Mouse (Mus musculus) megakaryocyte, embryonic 14.5 days (primary cell): ENCODE results near the gene Ankfn1. TPM values are rescaled to one million over a fixed set of nuclear protein-coding genes. Genes with fewer than 3 reads are reported as not detected.

Experiments
- H3K27me3 ChIP-seq: replicated peaks from 2 replicates; pipeline ENCODE3; 2012; ENCODE audit warnings: inconsistent platforms
- H3K36me3 ChIP-seq: replicated peaks from 2 replicates; pipeline ENCODE3; 2012; ENCODE audit warnings: low read length, inconsistent platforms, mixed read lengths
- H3K4me1 ChIP-seq: 2 replicates; pipeline ENCODE4 v1.6.1; 2012; ENCODE audit warnings: inconsistent platforms
- H3K4me3 ChIP-seq: replicated peaks from 2 replicates; pipeline ENCODE3; 2012; ENCODE audit warnings: moderate library complexity, mild to moderate bottlenecking, inconsistent platforms
- H3K9me3 ChIP-seq: 2 replicates; pipeline ENCODE4 v1.6.1; 2012; ENCODE audit warnings: inconsistent platforms
- FLI1 ChIP-seq: IDR thresholded peaks from 2 replicates; pipeline ENCODE4 v1.6.1; 2012; ENCODE audit warnings: low read length, inconsistent platforms, mixed read lengths
- GATA1 ChIP-seq: IDR thresholded peaks from 3 replicates; pipeline ENCODE4 v1.6.1; 2012; ENCODE audit warnings: mixed read lengths, low read length, inconsistent platforms, borderline replicate concordance
- polyA plus RNA-seq: library from polyadenylated mRNA; stranded (reverse); fragments of >175 nt; gene quantifications from 2 replicates; pipeline ENCODE4 v1.2.3, GENCODE M21; 2012; ENCODE audit warnings: low replicate concordance; ENCODE audit not compliant: insufficient read depth

The Ankfn1 gene
- polyA plus RNA-seq, 1 experiment = 0.56 TPM

DNA sequence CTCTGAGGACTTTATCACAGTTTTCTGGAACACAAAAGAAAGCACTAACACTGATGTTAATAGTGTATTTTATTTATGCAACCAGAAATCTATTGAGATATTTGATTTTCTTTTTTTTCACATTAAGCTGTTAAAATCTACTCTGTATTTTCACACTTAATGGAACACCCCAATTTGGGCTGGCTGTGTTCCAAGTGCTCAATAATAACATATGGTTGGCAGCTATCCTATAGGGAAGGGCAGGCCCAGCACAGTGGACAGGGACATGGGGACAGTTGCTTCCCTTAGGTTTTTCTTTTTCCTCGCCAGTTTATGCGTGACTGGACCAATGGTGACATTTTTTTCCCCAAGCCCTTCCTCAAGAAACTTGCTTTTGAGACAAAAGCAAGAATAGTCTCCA is 4.5 kb downstream of the Ankfn1 start:
- TF ChIP-seq GATA1 (no peak), FLI1 (no peak)
- H3K9me3 ChIP-seq = 0 out of 2 replicates have a peak, but pooled peaks cover 5% of the 10 kb centered on the region
- H3K36me3 ChIP-seq = no peaks in the 10 kb centered on the region
- H3K4me3 ChIP-seq = no peak overlapping the region
- no peaks in the 10 kb centered on the region for H3K4me1 ChIP-seq
- no peaks in the 10 kb centered on the region for H3K27me3 ChIP-seq

- Histone ChIP-seq H3K4me1 (no peaks in the 10 kb centered on the region), H3K9me3 (0 out of 2 replicates have a peak, but pooled peaks cover 2% of the 10 kb centered on the region), H3K36me3 (no peaks in the 10 kb centered on the region), H3K4me3 (no peak overlapping the region), H3K27me3 (no peaks in the 10 kb centered on the region)
- no peak for TF ChIP-seq GATA1
- no peak for TF ChIP-seq FLI1
These were observed 11.7 kb downstream of the Ankfn1 start for GRCm38 (mm10) chr11:89765770-89766148.

DNA sequence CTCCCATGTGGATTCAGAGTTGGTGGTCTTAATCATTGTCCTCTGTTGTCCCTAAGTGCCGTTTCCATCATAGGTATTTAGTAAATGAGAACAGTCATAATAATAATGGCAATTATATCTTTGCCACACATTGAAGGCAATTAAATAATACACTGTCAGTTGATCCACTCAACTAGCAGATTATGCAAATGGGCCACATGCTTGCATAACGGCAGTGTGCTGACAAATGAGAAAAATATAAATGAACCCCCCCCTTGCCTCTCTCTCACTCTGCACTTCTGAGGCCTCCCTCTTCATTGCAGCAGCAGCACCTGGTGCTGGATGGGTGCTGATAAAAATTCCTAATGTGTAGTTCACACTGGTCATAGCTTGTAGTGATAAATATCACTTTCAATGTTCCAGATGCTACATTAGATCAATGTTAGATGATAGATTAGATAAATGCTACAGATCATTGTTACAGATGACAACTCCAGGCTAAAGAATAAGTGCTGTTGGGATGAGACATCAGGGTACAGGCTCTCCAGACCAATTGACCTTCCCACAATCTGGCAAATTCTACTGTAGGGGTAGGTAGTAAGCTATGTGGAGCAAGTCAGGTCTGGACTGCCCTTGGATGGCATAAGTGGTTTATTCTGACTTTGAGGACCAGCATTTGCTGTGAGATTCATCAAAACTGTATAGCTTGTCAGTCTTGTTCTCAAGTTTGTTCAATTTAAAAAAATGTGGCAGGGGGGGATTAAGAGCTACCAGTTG is 12.3 kb downstream of the Ankfn1 start:
- TF ChIP-seq FLI1 = no peak
- TF ChIP-seq GATA1 = no peak
- Histone ChIP-seq H3K27me3 (no peaks in the 10 kb centered on the region), H3K4me1 (no peaks in the 10 kb centered on the region), H3K4me3 (no peak overlapping the region), H3K9me3 (0 out of 2 replicates have a peak, but pooled peaks cover 2% of the 10 kb centered on the region), H3K36me3 (no peaks in the 10 kb centered on the region)

GRCm38 (mm10) chr11:89733973-89734693 is 43.3 kb downstream of the Ankfn1 start:
- Histone ChIP-seq H3K9me3 (no peaks in the 10 kb centered on the region), H3K27me3 (no peaks in the 10 kb centered on the region), H3K36me3 (no peaks in the 10 kb centered on the region), H3K4me1 (no peaks in the 10 kb centered on the region), H3K4me3 (no peak overlapping the region)
- TF ChIP-seq FLI1 = no peak
- no peak for TF ChIP-seq GATA1

DNA sequence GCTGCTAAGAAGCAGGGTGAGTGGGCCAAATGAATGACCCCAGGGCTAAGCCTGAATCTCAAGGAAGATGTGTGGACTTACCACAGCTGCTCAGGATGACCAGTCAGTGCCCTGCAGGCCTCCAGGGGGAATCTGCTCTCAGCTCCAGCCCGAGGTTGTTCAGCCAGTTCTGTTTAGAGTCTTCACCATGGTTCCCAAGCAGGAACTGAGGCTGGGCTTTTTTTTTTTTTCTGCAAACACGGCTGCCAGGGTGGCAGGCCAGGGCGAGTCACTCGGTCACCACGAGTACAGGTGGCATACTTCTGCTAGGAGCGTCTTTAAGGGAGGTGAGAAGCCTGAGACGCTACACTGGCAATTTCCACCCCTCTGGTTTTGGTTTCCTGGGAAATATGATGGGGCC is 43.9 kb downstream of the Ankfn1 start:
- no peaks in the 10 kb centered on the region for H3K9me3 ChIP-seq
- no peaks in the 10 kb centered on the region for H3K36me3 ChIP-seq
- no peaks in the 10 kb centered on the region for H3K4me1 ChIP-seq
- no peak for TF ChIP-seq FLI1
- no peak overlapping the region for H3K4me3 ChIP-seq
- no peaks in the 10 kb centered on the region for H3K27me3 ChIP-seq

GRCm38 (mm10) chr11:89720847-89721246 is 56.6 kb downstream of the Ankfn1 start:
- Histone ChIP-seq H3K27me3 (no peaks in the 10 kb centered on the region), H3K4me3 (no peak overlapping the region), H3K4me1 (no peaks in the 10 kb centered on the region), H3K9me3 (peaks cover 6% of the 10 kb centered on the region; the same call in 1 of the 2 replicates), H3K36me3 (no peaks in the 10 kb centered on the region)
- TF ChIP-seq FLI1 = no peak
- TF ChIP-seq GATA1 = no peak

DNA sequence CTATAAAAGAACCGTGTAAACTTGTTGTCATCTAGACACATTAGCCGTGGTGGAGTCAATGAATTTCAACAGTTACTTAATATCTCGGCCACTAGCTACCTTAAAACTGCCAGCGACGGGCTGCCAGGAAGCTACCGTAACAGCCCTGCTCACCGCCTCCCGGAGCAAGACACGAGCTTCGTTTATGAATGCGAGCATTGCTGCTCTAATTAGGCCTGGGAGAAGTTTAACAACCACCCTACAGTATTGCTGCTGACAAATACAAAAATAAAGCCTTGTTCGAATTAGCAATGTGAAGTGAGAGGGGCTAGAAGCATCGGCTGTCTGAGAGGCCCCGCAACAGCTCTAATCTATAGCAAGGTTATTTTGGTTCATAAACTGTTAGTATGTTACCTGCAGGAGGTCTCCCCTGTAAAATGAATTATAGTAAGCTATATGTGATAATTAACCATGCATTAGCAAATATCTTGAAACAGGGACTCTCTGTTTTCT is 58.9 kb downstream of the Ankfn1 start:
- Histone ChIP-seq H3K4me3 (no peak overlapping the region), H3K36me3 (no peaks in the 10 kb centered on the region), H3K4me1 (no peaks in the 10 kb centered on the region), H3K27me3 (no peaks in the 10 kb centered on the region), H3K9me3 (no peaks in the 10 kb centered on the region)
- TF ChIP-seq FLI1 (no peak), GATA1 (no peak)

DNA sequence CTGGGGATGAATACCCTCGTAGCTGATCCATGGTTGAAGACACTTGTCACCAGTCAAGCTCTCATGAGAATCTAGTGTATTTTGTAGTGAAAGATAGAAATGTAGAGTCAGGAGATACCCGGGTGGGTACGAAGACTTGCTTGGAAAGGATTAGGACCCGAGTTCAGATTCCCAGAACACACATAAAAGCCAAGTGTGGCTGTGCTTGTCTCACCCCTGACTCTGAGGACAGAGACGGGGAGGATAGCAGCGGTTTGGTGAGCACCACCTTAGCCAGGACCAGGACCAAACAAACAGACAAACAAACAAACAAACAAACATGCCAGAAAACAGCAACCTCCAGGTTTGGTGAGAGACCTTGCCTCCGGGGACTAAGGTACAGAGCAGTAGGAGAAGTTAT is 61.1 kb downstream of the Ankfn1 start:
- H3K4me3 ChIP-seq = no peak overlapping the region
- no peaks in the 10 kb centered on the region for H3K36me3 ChIP-seq
- H3K27me3 ChIP-seq = no peaks in the 10 kb centered on the region
- TF ChIP-seq GATA1 (no peak), FLI1 (no peak)
- no peaks in the 10 kb centered on the region for H3K9me3 ChIP-seq
- no peaks in the 10 kb centered on the region for H3K4me1 ChIP-seq

DNA sequence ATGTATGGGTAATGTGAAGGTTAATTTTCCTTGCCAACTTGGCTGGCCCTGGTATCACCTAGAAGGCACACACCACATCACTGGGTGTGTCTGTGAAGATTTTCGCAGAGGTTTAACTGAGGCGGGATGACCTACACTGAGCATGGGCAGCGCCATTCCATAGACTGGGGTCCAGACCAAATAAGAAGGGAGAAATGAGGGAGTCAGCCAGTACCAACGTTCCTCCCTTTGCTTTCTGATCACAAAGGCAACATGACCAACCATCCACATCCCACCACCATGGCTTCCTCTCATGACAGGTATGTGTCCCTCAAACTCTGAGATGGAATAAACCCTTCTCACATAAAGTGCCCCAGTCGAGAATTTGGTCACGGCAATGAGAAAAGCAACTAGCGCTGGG is 68.9 kb downstream of the Ankfn1 start:
- H3K9me3 ChIP-seq = peaks cover 4% of the 10 kb centered on the region; the same call in 1 of the 2 replicates
- TF ChIP-seq GATA1 = no peak
- no peak for TF ChIP-seq FLI1
- no peaks in the 10 kb centered on the region for H3K4me1 ChIP-seq
- H3K36me3 ChIP-seq = no peaks in the 10 kb centered on the region
- H3K4me3 ChIP-seq = no peak overlapping the region
- no peaks in the 10 kb centered on the region for H3K27me3 ChIP-seq
